Mouse (Mus musculus) CH12.LX (cell line): Measurements from ENCODE around the gene Tlcd1. TPM values are rescaled to one million over a fixed set of nuclear protein-coding genes. Genes with fewer than 3 reads are reported as not detected.

Experiments used
- DNase-seq: peaks from one replicate; pipeline ENCODE4 v3.0.0-alpha.2; 2013; ENCODE audit errors: extremely low read depth
- H3K27ac ChIP-seq: 2 replicates; pipeline ENCODE4 v1.5.1; 2012; ENCODE audit warnings: low read depth, mild to moderate bottlenecking, control low read depth, moderate library complexity; ENCODE audit not compliant: insufficient read depth
- H3K27me3 ChIP-seq: replicated peaks from 2 replicates; pipeline ENCODE3; 2012; ENCODE audit warnings: inconsistent platforms
- H3K36me3 ChIP-seq, 2 experiments: replicated peaks in 1 of 2; 2 replicates each; pipeline versions ENCODE3 to v1.6.1; 2012; ENCODE audit warnings: inconsistent platforms in 1 of 2, low read length in 1 of 2, mild to moderate bottlenecking in 1 of 2, mixed read lengths in 1 of 2, moderate library complexity in 1 of 2; ENCODE audit not compliant: control insufficient read depth in 1 of 2, insufficient read depth in 1 of 2
- H3K4me1 ChIP-seq, 2 experiments: 2 replicates each; pipeline ENCODE4 v1.6.1; 2012; ENCODE audit warnings: inconsistent platforms in 1 of 2, moderate library complexity in 1 of 2; ENCODE audit not compliant: insufficient read depth in 2 of 2, control insufficient read depth in 1 of 2
- H3K4me2 ChIP-seq: 2 replicates; pipeline ENCODE4 v1.6.1; 2012; ENCODE audit warnings: low read depth, mild to moderate bottlenecking, control low read depth; ENCODE audit not compliant: poor library complexity, insufficient read depth, severe bottlenecking
- H3K4me3 ChIP-seq, 3 experiments: fragments of 150-350 bp in 1 of 3; sonication (generic) in 1 of 3; replicated peaks in 1 of 3; 2 replicates each; pipeline versions ENCODE3 to v1.5.1; 2011 to 2012; ENCODE audit warnings: low read depth in 2 of 3, low read length in 2 of 3, mild to moderate bottlenecking in 2 of 3, moderate library complexity in 2 of 3, control low read depth in 1 of 3, improper control_type of control experiment in 1 of 3, inconsistent platforms in 1 of 3, mixed read lengths in 1 of 3; ENCODE audit not compliant: poor library complexity in 1 of 3
- H3K79me2 ChIP-seq: replicated peaks from 2 replicates; pipeline ENCODE4 v1.6.1; 2012; ENCODE audit warnings: mild to moderate bottlenecking, moderate library complexity; ENCODE audit not compliant: control insufficient read depth, poor library complexity, insufficient read depth, severe bottlenecking; ENCODE audit errors: extremely low read depth
- H3K9ac ChIP-seq: 2 replicates; pipeline ENCODE4 v1.6.1; 2012; ENCODE audit warnings: low read depth, mild to moderate bottlenecking, control low read depth, moderate library complexity; ENCODE audit not compliant: insufficient read depth
- H3K9me3 ChIP-seq: replicated peaks from 2 replicates; pipeline ENCODE3; 2012; ENCODE audit warnings: low read length, inconsistent platforms, mixed read lengths
- BHLHE40 ChIP-seq: IDR thresholded peaks from 2 replicates; pipeline ENCODE4 v1.6.1; 2011; ENCODE audit warnings: mild to moderate bottlenecking, low read depth, low read length, improper control_type of control experiment
- CHD1 ChIP-seq: IDR thresholded peaks from 2 replicates; pipeline ENCODE4 v1.6.1; 2012; ENCODE audit warnings: low read depth, low read length, improper control_type of control experiment, inconsistent platforms
- CHD2 ChIP-seq: IDR thresholded peaks from 2 replicates; pipeline ENCODE4 v1.6.1; 2011; ENCODE audit warnings: low read length, improper control_type of control experiment
- CTCF ChIP-seq, 2 experiments: IDR thresholded peaks in 1 of 2; conservative IDR thresholded peaks in 1 of 2; 2 replicates each; pipeline ENCODE4 v1.5.1; 2011 to 2012; ENCODE audit warnings: low read depth in 2 of 2, low read length in 2 of 2, improper control_type of control experiment in 1 of 2, inconsistent platforms in 1 of 2, mild to moderate bottlenecking in 1 of 2, moderate library complexity in 1 of 2
- E2F4 ChIP-seq: IDR thresholded peaks from 2 replicates; pipeline ENCODE4 v1.6.1; 2011; ENCODE audit warnings: low read depth, low read length, improper control_type of control experiment; ENCODE audit not compliant: insufficient replicate concordance
- ELF1 ChIP-seq: IDR thresholded peaks from 2 replicates; pipeline ENCODE4 v1.6.1; 2014; ENCODE audit warnings: low read depth, mild to moderate bottlenecking, inconsistent platforms, low read length, improper control_type of control experiment
- EP300 ChIP-seq: IDR thresholded peaks from 2 replicates; pipeline ENCODE4 v1.6.1; 2011; ENCODE audit warnings: low read length, improper control_type of control experiment
- ETS1 ChIP-seq: conservative IDR thresholded peaks from 2 replicates; pipeline ENCODE4 v1.6.1; 2012; ENCODE audit warnings: low read depth, mild to moderate bottlenecking, inconsistent platforms, low read length, improper control_type of control experiment, moderate library complexity
- IRF4 ChIP-seq: IDR thresholded peaks from 2 replicates; pipeline ENCODE4 v1.6.1; 2014; ENCODE audit warnings: low read depth, mild to moderate bottlenecking, inconsistent platforms, low read length, improper control_type of control experiment
- JUND ChIP-seq: conservative IDR thresholded peaks from 2 replicates; pipeline ENCODE4 v1.6.1; 2011; ENCODE audit warnings: low read depth, low read length, improper control_type of control experiment
- KAT2A ChIP-seq: IDR thresholded peaks from 2 replicates; pipeline ENCODE4 v1.6.1; 2012; ENCODE audit warnings: low read length, improper control_type of control experiment, inconsistent platforms; ENCODE audit not compliant: insufficient replicate concordance
- MAFK ChIP-seq: IDR thresholded peaks from 2 replicates; pipeline ENCODE4 v1.6.1; 2011; ENCODE audit warnings: low read length, improper control_type of control experiment; ENCODE audit not compliant: insufficient replicate concordance
- MEF2A ChIP-seq: IDR thresholded peaks from 2 replicates; pipeline ENCODE4 v1.6.1; 2014; ENCODE audit warnings: low read depth, mild to moderate bottlenecking, inconsistent platforms, low read length, improper control_type of control experiment, borderline replicate concordance
- MXI1 ChIP-seq: IDR thresholded peaks from 2 replicates; pipeline ENCODE4 v1.6.1; 2011; ENCODE audit warnings: mild to moderate bottlenecking, low read depth, low read length, improper control_type of control experiment
- POLR2AphosphoS2 ChIP-seq: IDR thresholded peaks from 2 replicates; pipeline ENCODE4 v1.6.1; 2011; ENCODE audit warnings: low read depth, low read length, improper control_type of control experiment
- RAD21 ChIP-seq: IDR thresholded peaks from 2 replicates; pipeline ENCODE4 v1.6.1; 2011; ENCODE audit warnings: low read depth, mild to moderate bottlenecking, low read length, improper control_type of control experiment, moderate library complexity
- RCOR1 ChIP-seq: conservative IDR thresholded peaks from 2 replicates; pipeline ENCODE4 v1.6.1; 2012; ENCODE audit warnings: low read depth, mild to moderate bottlenecking, inconsistent platforms, low read length, improper control_type of control experiment
- SIN3A ChIP-seq: IDR thresholded peaks from 2 replicates; pipeline ENCODE4 v1.6.1; 2012; ENCODE audit warnings: low read length, improper control_type of control experiment, inconsistent platforms
- SMC3 ChIP-seq: IDR thresholded peaks from 2 replicates; pipeline ENCODE4 v1.6.1; 2011; ENCODE audit warnings: low read depth, low read length, improper control_type of control experiment
- TCF12 ChIP-seq: IDR thresholded peaks from 2 replicates; pipeline ENCODE4 v1.6.1; 2014; ENCODE audit warnings: low read depth, mild to moderate bottlenecking, inconsistent platforms, low read length, improper control_type of control experiment
- USF2 ChIP-seq: conservative IDR thresholded peaks from 2 replicates; pipeline ENCODE4 v1.6.1; 2011; ENCODE audit warnings: low read depth, low read length, improper control_type of control experiment
- ZNF384 ChIP-seq: IDR thresholded peaks from 2 replicates; pipeline ENCODE4 v1.6.1; 2012; ENCODE audit warnings: low read depth, low read length, improper control_type of control experiment, inconsistent platforms
- dilution Hi-C: fragments of 300-500 bp; cut with MboI; formaldehyde crosslinking; loops from 2 replicates; pipeline ENCODE4 v1.14.3; 2020; ENCODE audit warnings: low sequenced_read_pairs; ENCODE audit not compliant: extremely low pct_unique_long_range_greater_than_20kb, extremely low pct_ligation_motif_present
- in situ Hi-C: fragments of 300-500 bp; cut with MboI; formaldehyde crosslinking; loops from 3 replicates; pipeline ENCODE4 v1.14.3; 2019; ENCODE audit warnings: low sequenced_read_pairs, low pct_ligation_motif_present, low pct_unique_long_range_greater_than_20kb, mixed read lengths
- polyA plus RNA-seq: library from polyadenylated mRNA; unstranded; fragments of >175 nt; gene quantifications from 2 replicates; pipeline ENCODE4 v1.2.1, GENCODE M21; 2012; ENCODE audit warnings: low read depth; ENCODE audit not compliant: insufficient read length
- total RNA-seq, 2 experiments: library from RNA; depleted of rRNA; stranded (reverse); fragments of 300-350 nt in 1 of 2; fragments of >200 nt in 1 of 2; gene quantifications; 2 replicates each; pipeline ENCODE4 v1.2.3; 2012 to 2014

Tlcd1 gene
- total and polyA plus RNA-seq, 3 experiments = 15.6 to 20.3 (median 16.4) TPM

DNA sequence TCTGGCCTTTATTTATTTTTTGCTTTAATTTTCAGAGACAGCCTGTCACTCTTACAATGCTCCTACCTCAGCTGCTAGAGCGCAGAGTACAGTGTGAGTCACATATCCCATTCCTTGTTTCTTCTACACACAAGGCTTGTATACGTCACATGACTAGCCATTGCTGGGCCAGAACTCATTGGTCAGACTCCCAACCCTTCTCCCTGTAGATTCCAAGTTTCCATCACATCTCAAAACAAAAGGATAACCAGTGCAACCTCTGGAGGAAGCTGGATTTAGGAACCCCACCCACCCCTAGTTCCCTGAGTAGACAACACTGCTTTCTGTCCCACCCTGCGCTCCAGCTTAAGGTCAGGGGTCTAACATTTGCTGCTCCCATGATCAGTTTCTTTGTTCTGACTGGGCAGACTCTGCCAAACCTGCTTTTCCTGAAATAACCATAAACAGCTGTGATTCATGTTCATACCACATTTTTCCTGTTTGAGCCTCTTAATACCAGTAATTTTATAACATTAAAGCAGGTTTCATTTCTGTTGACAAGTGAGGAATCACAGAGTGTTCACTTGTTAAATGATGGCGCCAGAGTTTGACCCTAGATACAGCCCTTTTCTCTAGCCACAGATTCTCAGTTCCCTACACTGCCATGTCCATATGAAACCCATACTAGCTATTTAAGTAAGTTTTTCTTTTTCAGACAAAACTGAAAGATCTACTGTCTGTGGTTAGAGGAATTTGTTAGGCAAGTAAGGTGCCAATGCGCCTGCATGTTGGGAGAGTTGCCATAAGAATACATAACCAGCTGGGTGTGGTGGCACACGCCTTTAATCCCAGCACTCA, 29.6 kb upstream of the Tlcd1 start:
- Histone ChIP-seq H3K27ac (peak overlapping the region; percentile 15; the same call in 1 of the 2 replicates), H3K79me2 (0 out of 2 replicates have a peak, but pooled peaks cover 3% of the 10 kb centered on the region), H3K4me2 (no peak overlapping the region; the same call in 1 of the 2 replicates), H3K4me3 (no peak overlapping the region), H3K4me1 (peaks cover 17 to 45% of the 10 kb centered on the region in 2 experiments; a peak in 3 of 4 replicates), H3K9ac (no peak overlapping the region), H3K9me3 (no peaks in the 10 kb centered on the region), H3K27me3 (no peaks in the 10 kb centered on the region)
- in situ Hi-C loops = no loop called here
- DNase-seq = no peak
- TF ChIP-seq IRF4 (peak; percentile 91), ETS1 (peak; percentile 46; the same call in 1 of the 2 replicates), MXI1 (peak; percentile 66; the same call in 1 of the 2 replicates), SIN3A (peak; percentile 86), RCOR1 (no peak), EP300 (peak; percentile 94), JUND (no peak), CHD2 (0 out of 2 replicates have a peak, but pooled peaks have one; percentile 24), MEF2A (0 out of 2 replicates have a peak, but pooled peaks have one; percentile 75), ELF1 (no peak), ZNF384 (no peak), BHLHE40 (0 out of 2 replicates have a peak, but pooled peaks have one; percentile 24), MAFK (peak; percentile 62; the same call in 1 of the 2 replicates), TCF12 (no peak), USF2 (0 out of 2 replicates have a peak, but pooled peaks have one; percentile 22), KAT2A (no peak)
- TF ChIP-seq, all 38 proteins: peak for 10
- dilution Hi-C loops = no loop called here
- H3K36me3 ChIP-seq = peaks cover 49 to 93% of the 10 kb centered on the region in 2 experiments

DNA sequence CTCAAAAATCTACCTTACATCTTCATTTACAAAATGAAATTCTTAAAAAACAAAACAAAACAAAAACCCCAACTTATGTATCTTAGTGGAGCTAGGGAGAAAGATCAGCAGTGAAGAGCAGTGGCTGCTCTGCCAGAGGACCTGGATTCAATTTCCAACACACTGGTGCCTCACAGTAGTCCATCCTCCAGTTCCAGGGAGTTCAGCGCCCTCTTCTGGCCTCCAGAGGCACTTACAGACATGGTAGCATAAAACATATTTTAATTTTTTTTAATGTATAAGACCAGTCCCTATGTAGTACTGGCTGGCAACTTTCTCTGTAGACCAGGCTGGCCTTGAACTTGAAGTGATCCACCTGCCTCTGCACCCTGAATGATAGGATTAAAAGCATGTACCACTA, 25.4 kb upstream of the Tlcd1 start:
- Histone ChIP-seq H3K27ac (no peak overlapping the region), H3K36me3 (peaks cover 63 to 96% of the 10 kb centered on the region in 2 experiments), H3K4me1 (peaks cover 15 to 23% of the 10 kb centered on the region in 2 experiments; a peak in 3 of 4 replicates), H3K9ac (no peak overlapping the region), H3K27me3 (no peaks in the 10 kb centered on the region), H3K4me3 (no peak overlapping the region), H3K79me2 (0 out of 2 replicates have a peak, but pooled peaks cover 3% of the 10 kb centered on the region), H3K4me2 (no peak overlapping the region), H3K9me3 (no peaks in the 10 kb centered on the region)
- TF ChIP-seq CHD1 (no peak), RAD21 (peak; percentile 68), CTCF (conservative IDR thresholded peaks at IDR 0.05 in 1 of 2, IDR thresholded peaks at IDR 0.05 in 1 of 2; ENCODE audit: low read depth in 2 of 2, low read length in 2 of 2) (peak; percentile 55 to 78; a peak in 3 of 4 replicates), ZNF384 (peak; percentile 49; the same call in 1 of the 2 replicates), CHD2 (no peak), POLR2AphosphoS2 (no peak), E2F4 (no peak), MAFK (no peak), SMC3 (peak; percentile 63), KAT2A (no peak)
- dilution Hi-C loops (no loop called here), in situ Hi-C loops (no loop called here)
- DNase-seq = peak; percentile 54
